Mouse (Mus musculus) MEL (cell line): ENCODE measurements around the gene Rasgef1b.

ENCODE experiments used
- CTCF ChIP-seq, 3 experiments: IDR thresholded peaks in 2 of 3; conservative IDR thresholded peaks in 1 of 3; 2 replicates each; pipeline ENCODE4 v1.5.1; 2011 to 2012; ENCODE audit warnings: low read length in 3 of 3, low read depth in 2 of 3, mild to moderate bottlenecking in 2 of 3, improper control_type of control experiment in 1 of 3, inconsistent platforms in 1 of 3, mixed read lengths in 1 of 3, moderate library complexity in 1 of 3; ENCODE audit not compliant: control insufficient read depth in 1 of 3, insufficient read depth in 1 of 3, poor library complexity in 1 of 3, severe bottlenecking in 1 of 3
- ETS1 ChIP-seq: IDR thresholded peaks from 2 replicates; pipeline ENCODE4 v1.6.1; 2012; ENCODE audit warnings: low read depth, mild to moderate bottlenecking, inconsistent platforms, low read length, improper control_type of control experiment, moderate library complexity
- MEF2A ChIP-seq: IDR thresholded peaks from 2 replicates; pipeline ENCODE4 v1.6.1; 2014; ENCODE audit warnings: low read depth, mild to moderate bottlenecking, inconsistent platforms, low read length, improper control_type of control experiment; ENCODE audit not compliant: poor library complexity, insufficient replicate concordance, severe bottlenecking; ENCODE audit errors: extremely low read depth
- POLR2A ChIP-seq, 2 experiments: IDR thresholded peaks; 2 replicates each; pipeline ENCODE4 v1.6.1; 2011 to 2012; ENCODE audit warnings: low read length in 2 of 2, mild to moderate bottlenecking in 2 of 2, control low read depth in 1 of 2, improper control_type of control experiment in 1 of 2, low read depth in 1 of 2, moderate library complexity in 1 of 2; ENCODE audit not compliant: control insufficient read depth in 1 of 2, insufficient read depth in 1 of 2, poor library complexity in 1 of 2

DNA sequence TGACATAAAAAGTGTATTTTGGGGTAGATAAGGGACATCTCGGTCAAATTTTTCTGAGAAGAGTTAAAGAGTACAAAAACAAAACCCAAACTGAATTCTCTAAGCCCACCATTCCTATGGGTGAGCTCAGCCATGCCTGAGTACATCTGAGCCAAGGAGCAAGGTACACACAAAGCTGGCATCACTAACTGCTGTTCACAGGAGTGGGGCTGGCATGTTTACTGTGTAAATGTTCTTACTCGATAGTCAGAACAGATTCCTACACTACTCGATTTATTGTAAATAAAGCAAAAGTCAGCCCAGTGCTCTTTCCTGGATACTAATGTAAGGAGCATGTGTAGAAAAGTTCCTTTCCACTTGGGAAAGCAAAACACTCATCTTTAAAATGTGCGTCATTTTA is 492.4 kb downstream of the Rasgef1b start:
- no peak for TF ChIP-seq ETS1
- no peak for TF ChIP-seq MEF2A
- TF ChIP-seq CTCF (IDR thresholded peaks at IDR 0.05 in 2 of 3, conservative IDR thresholded peaks at IDR 0.05 in 1 of 3; ENCODE audit: control insufficient read depth in 1 of 3, insufficient read depth in 1 of 3, low read depth in 2 of 3, low read length in 3 of 3, poor library complexity in 1 of 3, severe bottlenecking in 1 of 3) = no peak
- no peak for TF ChIP-seq POLR2A (IDR thresholded peaks at IDR 0.05; ENCODE audit: control insufficient read depth in 1 of 2, insufficient read depth in 1 of 2, low read depth in 1 of 2, low read length in 2 of 2, poor library complexity in 1 of 2)
